Comparison of ENCODE assay signal across 8 mouse cellular contexts in genomic region chr2:70852796-70853221, GRCm38 (mm10). TPM values are rescaled to one million over a fixed set of nuclear protein-coding genes. Genes with fewer than 3 reads are reported as not detected.
DNase-seq lines count a peak whose midpoint lies in the region; ATAC-seq and TF ChIP-seq lines count a peak whose summit lies in the region.

No protein-coding gene starts in this region.

- H3K9me3 ChIP-seq in lung, embryonic 14.5 days (ENCODE audit: low read depth, low read length), result no peaks in the 10 kb centered on the region

- H3K4me2 ChIP-seq in lung, embryonic 14.5 days, result peak overlapping the region; percentile 39

- DNase-seq in cerebellum, postnatal 10 days, result peak; percentile 11 to 20
- no peak for DNase-seq in cerebellum, adult 8-10 months
- peak; percentile 10 for DNase-seq in lung, embryonic 14.5 days
- no peak for DNase-seq in lung, adult 2 months
- DNase-seq in left cerebral cortex, adult 9 months (ENCODE audit: low spot score in 2 of 2), result peak; percentile 31 to 74
- DNase-seq in right cerebral cortex, postnatal 4 days, result peak; percentile 46
- DNase-seq in gastrocnemius, postnatal 14 days, result no peak
- no peak for DNase-seq in thymus, postnatal 10 days (ENCODE audit: low spot score in 2 of 2)

- no peak for TF ChIP-seq POLR2A in lung, adult 2 months (IDR thresholded peaks at IDR 0.05; ENCODE audit: borderline replicate concordance, extremely low read depth, low read depth, low read length)

- 29% methylated on average over 11 of the region's 11 CpGs for WGBS in lung, embryonic 14.5 days
- WGBS in lung, adult 2 months, result 36% methylated on average over 11 of the region's 11 CpGs

- intact Hi-C loops in gastrocnemius, postnatal 14 days (cut with DNase I; ENCODE audit: low total_unique reads), result no loop called here

- TF ChIP-seq CTCF in lung, embryonic 14.5 days (IDR thresholded peaks at IDR 0.05; ENCODE audit: low read depth), result no peak
- TF ChIP-seq CTCF in lung, adult 2 months (IDR thresholded peaks at IDR 0.05; ENCODE audit: insufficient read depth, low read length), result no peak

- H3K9ac ChIP-seq in lung, embryonic 14.5 days, result no peak overlapping the region

- H3K27me3 ChIP-seq in lung, embryonic 14.5 days (ENCODE audit: insufficient read depth, low read length), result no peaks in the 10 kb centered on the region

- no peaks in the 10 kb centered on the region for H3K36me3 ChIP-seq in lung, embryonic 14.5 days (ENCODE audit: insufficient read depth)

- no peak overlapping the region for H3K27ac ChIP-seq in lung, embryonic 14.5 days (ENCODE audit: low read depth)

- no peak overlapping the region for H3K4me3 ChIP-seq in lung, embryonic 14.5 days (ENCODE audit: low read depth, low read length)
- no peak overlapping the region for H3K4me3 ChIP-seq in lung, adult 2 months (replicated peaks; ENCODE audit: extremely low read depth, low read depth, low read length)

- no peaks in the 10 kb centered on the region for H3K4me1 ChIP-seq in lung, embryonic 14.5 days (ENCODE audit: insufficient read depth)
- H3K4me1 ChIP-seq in lung, adult 2 months (ENCODE audit: control insufficient read depth, insufficient read depth, low read length), result no peaks in the 10 kb centered on the region

- no peak for ATAC-seq in lung, embryonic 14.5 days (ENCODE audit: insufficient read depth)

RNA-seq across cellular contexts. Expression of gene Tlk1, which starts 27.3 kb away (rescaled TPM):
- polyA plus RNA-seq in lung, embryonic 14.5 days (2014; fragmentation: Nextera tagmentation; extraction: Ambion mirVana), result 35.9 and 36.4 TPM in 2 replicates
- polyA plus RNA-seq in lung, adult 2 months (2012; rRNA removed), result 8.8 and 12.3 TPM in 2 replicates
- total RNA-seq in gastrocnemius, postnatal 14 days (2021), result 10 to 100 TPM; 26.7 to 31.5 TPM

Comparison
In these comparisons a context has a peak if more than half of its experiments do, and no peak if none do; other contexts are left out.
1. DNase-seq: peak in cerebellum, postnatal 10 days (2 of 2), lung, embryonic 14.5 days (single experiment), left cerebral cortex, adult 9 months (2 of 2) and right cerebral cortex, postnatal 4 days (single experiment); none in cerebellum, adult 8-10 months (single experiment), lung, adult 2 months (single experiment), gastrocnemius, postnatal 14 days (single experiment) and thymus, postnatal 10 days (0 of 2).